Mouse (Mus musculus) stomach, postnatal 0 days (tissue): ENCODE measurements at regions not wholly inside any gene's neighbourhood (a gene's known extent, or its start where the extent isn't known, plus 50 kb on each side); places are given as distances from the start of the nearest gene placed in this dataset.
A peak's percentile ranks its signal among the peaks of the same experiment; 100 is the strongest.

Source experiments
- ATAC-seq: fragments of 200-750 bp; cut with Nextera tagmentation; 2 replicates; pipeline ENCODE4 v1.8.0; 2017; ENCODE audit not compliant: low FRiP score, low TSS enrichment
- DNase-seq: peaks from one replicate; pipeline ENCODE4 v3.0.0-alpha.2; 2016; ENCODE audit warnings: low spot score
- H3K27ac ChIP-seq: fragments of 300-500 bp; sonication (generic); replicated peaks from 2 replicates; pipeline ENCODE4 v1.5.1; 2014; ENCODE audit warnings: mild to moderate bottlenecking, control low read depth
- H3K27me3 ChIP-seq: fragments of 300-500 bp; sonication (generic); 2 replicates; pipeline ENCODE4 v1.6.1; 2014; ENCODE audit warnings: low read length; ENCODE audit not compliant: control insufficient read depth, insufficient read depth
- H3K36me3 ChIP-seq: fragments of 300-500 bp; sonication (generic); 2 replicates; pipeline ENCODE4 v1.6.1; 2014; ENCODE audit warnings: low read length, mixed read lengths; ENCODE audit not compliant: control insufficient read depth, insufficient read depth
- H3K4me1 ChIP-seq: fragments of 300-500 bp; sonication (generic); replicated peaks from 2 replicates; pipeline ENCODE4 v1.6.1; 2014; ENCODE audit warnings: antibody characterized with exemption; ENCODE audit not compliant: control insufficient read depth, insufficient read depth
- H3K4me2 ChIP-seq: fragments of 300-500 bp; sonication (generic); replicated peaks from 2 replicates; pipeline ENCODE4 v1.6.1; 2014; ENCODE audit warnings: low read depth, mild to moderate bottlenecking, control low read depth, moderate library complexity
- H3K4me3 ChIP-seq: fragments of 300-500 bp; sonication (generic); 2 replicates; pipeline ENCODE4 v1.5.1; 2014; ENCODE audit warnings: low read depth, low read length, control low read depth
- H3K9ac ChIP-seq: fragments of 300-500 bp; sonication (generic); 2 replicates; pipeline ENCODE4 v1.6.1; 2014; ENCODE audit warnings: mild to moderate bottlenecking, low read length, control low read depth, mixed read lengths
- H3K9me3 ChIP-seq: fragments of 300-500 bp; sonication (generic); 2 replicates; pipeline ENCODE4 v1.6.1; 2016; ENCODE audit warnings: low read length; ENCODE audit not compliant: control insufficient read depth
- CTCF ChIP-seq: IDR thresholded peaks from 2 replicates; pipeline ENCODE4 v1.5.1; 2016; ENCODE audit warnings: antibody characterized with exemption, low read depth, mild to moderate bottlenecking, moderate library complexity
- EP300 ChIP-seq: optimal IDR thresholded peaks from 2 replicates; pipeline ENCODE3; 2016; ENCODE audit warnings: antibody characterized with exemption
- WGBS: fragments of 180-500 bp; shearing (Covaris S2); extraction: QIAGEN DNeasy Blood & Tissue Kit; methylation state at CpG from one replicate; pipeline ENCODE4 v1.1.7; 2014; 5-methylcytosine and 5-hydroxymethylcytosine counted together

GRCm38 (mm10) chr3:52711133-52711532 is 305.9 kb downstream of the Cog6 start:
- TF ChIP-seq CTCF (no peak), EP300 (no peak)
- H3K27ac ChIP-seq = no peak overlapping the region
- peak; percentile 84 for ATAC-seq
- 44% methylated on average over 9 of the region's 9 CpGs for WGBS
- no peaks in the 10 kb centered on the region for H3K36me3 ChIP-seq
- no peak overlapping the region for H3K4me2 ChIP-seq
- H3K27me3 ChIP-seq = no peaks in the 10 kb centered on the region
- no peaks in the 10 kb centered on the region for H3K4me1 ChIP-seq
- DNase-seq = peak; percentile 37
- no peak overlapping the region for H3K4me3 ChIP-seq
- H3K9ac ChIP-seq = no peak overlapping the region
- no peaks in the 10 kb centered on the region for H3K9me3 ChIP-seq

- H3K9me3 ChIP-seq = no peaks in the 10 kb centered on the region
- H3K9ac ChIP-seq = no peak overlapping the region
- WGBS = 53% methylated on average over 3 of the region's 3 CpGs
- TF ChIP-seq CTCF (no peak), EP300 (no peak)
- H3K4me2 ChIP-seq = no peak overlapping the region
- no peaks in the 10 kb centered on the region for H3K4me1 ChIP-seq
- no peak overlapping the region for H3K27ac ChIP-seq
- no peak for DNase-seq
- no peak for ATAC-seq
- no peaks in the 10 kb centered on the region for H3K36me3 ChIP-seq
- no peak overlapping the region for H3K4me3 ChIP-seq
- no peaks in the 10 kb centered on the region for H3K27me3 ChIP-seq
Measured at GRCm38 (mm10) chr3:52708746-52709145, 308.3 kb downstream of the Cog6 start.

- Histone ChIP-seq H3K9ac (no peak overlapping the region), H3K4me3 (no peak overlapping the region), H3K27ac (no peak overlapping the region), H3K9me3 (no peaks in the 10 kb centered on the region), H3K4me2 (no peak overlapping the region), H3K36me3 (no peaks in the 10 kb centered on the region), H3K27me3 (no peaks in the 10 kb centered on the region), H3K4me1 (no peaks in the 10 kb centered on the region)
- ATAC-seq (no peak), DNase-seq (no peak)
- 30% methylated on average over 1 of the region's 1 CpGs for WGBS
- TF ChIP-seq CTCF (no peak), EP300 (no peak)
Measured at GRCm38 (mm10) chr3:52708301-52708700, 308.7 kb downstream of the Cog6 start.

- Histone ChIP-seq H3K4me1 (no peaks in the 10 kb centered on the region), H3K27ac (no peak overlapping the region), H3K9me3 (no peaks in the 10 kb centered on the region), H3K4me2 (no peak overlapping the region), H3K36me3 (no peaks in the 10 kb centered on the region), H3K27me3 (no peaks in the 10 kb centered on the region), H3K9ac (no peak overlapping the region), H3K4me3 (no peak overlapping the region)
- TF ChIP-seq CTCF = no peak
- no peak for TF ChIP-seq EP300
- WGBS = 95% methylated on average over 2 of the region's 2 CpGs
- DNase-seq (no peak), ATAC-seq (no peak)
Measured at GRCm38 (mm10) chr3:52706626-52707025, 310.4 kb downstream of the Cog6 start.

GRCm38 (mm10) chr3:52703751-52704150 is 313.3 kb downstream of the Cog6 start:
- no peaks in the 10 kb centered on the region for H3K36me3 ChIP-seq
- TF ChIP-seq CTCF (no peak), EP300 (no peak)
- WGBS = 88% methylated on average over 6 of the region's 6 CpGs
- no peak overlapping the region for H3K9ac ChIP-seq
- H3K4me1 ChIP-seq = no peaks in the 10 kb centered on the region
- DNase-seq (no peak), ATAC-seq (no peak)
- H3K9me3 ChIP-seq = no peaks in the 10 kb centered on the region
- H3K4me3 ChIP-seq = no peak overlapping the region
- H3K27ac ChIP-seq = no peak overlapping the region
- H3K4me2 ChIP-seq = no peak overlapping the region
- no peaks in the 10 kb centered on the region for H3K27me3 ChIP-seq

GRCm38 (mm10) chr3:52702962-52703361 is 314.1 kb downstream of the Cog6 start:
- Histone ChIP-seq H3K27ac (no peak overlapping the region), H3K4me2 (no peak overlapping the region), H3K4me1 (no peaks in the 10 kb centered on the region), H3K9me3 (no peaks in the 10 kb centered on the region), H3K36me3 (no peaks in the 10 kb centered on the region), H3K9ac (no peak overlapping the region), H3K4me3 (no peak overlapping the region), H3K27me3 (no peaks in the 10 kb centered on the region)
- DNase-seq (no peak), ATAC-seq (no peak)
- 79% methylated on average over 4 of the region's 4 CpGs for WGBS
- no peak for TF ChIP-seq EP300
- TF ChIP-seq CTCF = no peak
